Mouse (Mus musculus) naive thymus-derived CD4-positive, alpha-beta T cell, adult 2 months (primary cell): Measurements from ENCODE around the gene Srebf2.

Source experiments
- DNase-seq: peaks from one replicate; pipeline ENCODE4 v3.0.0-alpha.2; 2011; ENCODE audit warnings: low read depth

Srebf2 gene

DNA sequence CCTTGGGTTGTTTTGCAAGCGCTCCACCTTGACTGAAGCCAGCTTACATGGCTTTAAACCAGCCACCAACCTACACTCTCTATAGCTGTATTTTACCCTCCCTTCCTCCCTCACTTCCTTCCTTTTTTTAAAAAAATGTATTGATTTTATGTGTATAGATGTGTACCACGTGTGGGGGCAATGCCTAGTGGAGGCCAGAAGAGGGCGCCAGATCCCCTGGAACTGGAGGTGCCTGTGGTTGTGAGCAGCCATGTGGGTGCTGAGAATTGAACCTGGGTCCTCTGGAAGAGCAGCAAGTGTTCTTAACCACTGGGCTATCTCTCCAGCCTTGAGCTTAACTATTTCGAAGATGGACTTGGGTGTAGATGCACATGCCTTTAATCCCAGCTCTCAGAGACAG lies 35.3 kb downstream of the Srebf2 start:
- no peak for DNase-seq

DNA sequence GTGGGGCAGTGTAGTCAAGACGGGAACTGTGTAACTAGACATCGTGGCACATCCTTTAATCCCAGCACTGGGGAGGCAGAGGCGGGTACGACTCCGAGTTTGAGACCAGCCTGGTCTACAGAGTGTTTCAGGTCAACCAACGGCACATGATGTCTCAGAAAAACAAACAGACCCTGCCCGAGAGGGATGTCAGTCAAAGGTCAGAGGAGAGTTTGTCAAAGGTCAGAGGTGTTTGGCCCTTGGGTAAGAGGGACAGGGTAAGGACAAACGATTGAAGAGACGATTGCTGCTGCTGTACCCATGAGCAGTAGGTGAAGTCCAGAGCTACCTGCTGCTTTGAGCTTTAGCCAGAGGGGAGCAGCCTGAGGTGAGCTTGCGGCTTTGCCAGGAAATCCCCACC lies 36.6 kb downstream of the Srebf2 start:
- no peak for DNase-seq

DNA sequence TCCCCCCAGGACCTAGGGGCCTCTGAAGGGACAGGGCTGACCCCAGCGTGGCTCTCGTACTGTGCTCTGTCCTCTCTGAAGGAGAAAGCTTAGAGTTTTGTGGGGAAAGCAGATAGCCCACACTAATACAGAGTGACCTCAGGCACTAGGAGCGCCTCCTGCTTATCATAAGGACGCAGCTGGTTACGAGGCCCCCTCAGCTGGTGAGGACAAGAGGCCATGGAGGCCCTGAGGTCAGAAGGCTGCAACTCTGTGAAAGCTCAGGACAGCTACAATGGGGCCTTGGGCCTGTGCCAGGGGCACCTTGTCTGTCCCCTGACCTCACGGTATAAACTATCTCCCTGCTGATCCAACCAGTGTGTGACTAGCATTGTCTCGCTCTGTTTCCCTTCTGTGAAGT lies 37.2 kb downstream of the Srebf2 start:
- no peak for DNase-seq

DNA sequence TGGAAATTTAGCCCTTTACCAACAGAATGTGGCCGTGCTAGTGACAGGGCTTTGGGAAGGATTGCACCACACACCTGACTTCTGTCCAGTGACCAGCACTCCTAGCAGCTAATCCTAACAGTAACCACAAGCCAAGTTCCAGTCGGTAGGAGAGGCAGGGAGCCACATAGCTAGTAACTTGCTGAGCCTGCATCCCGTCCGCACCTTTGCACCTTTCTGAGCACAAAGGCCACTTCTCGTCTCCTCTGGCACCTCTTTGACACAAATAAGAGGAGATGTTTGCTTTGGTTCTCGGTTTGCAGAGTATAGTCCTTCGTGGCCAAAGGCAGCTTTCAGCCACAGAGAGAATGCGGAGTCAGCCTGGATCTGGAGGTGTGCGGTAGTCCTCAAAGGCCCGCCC lies 37.7 kb downstream of the Srebf2 start:
- DNase-seq: no peak

DNA sequence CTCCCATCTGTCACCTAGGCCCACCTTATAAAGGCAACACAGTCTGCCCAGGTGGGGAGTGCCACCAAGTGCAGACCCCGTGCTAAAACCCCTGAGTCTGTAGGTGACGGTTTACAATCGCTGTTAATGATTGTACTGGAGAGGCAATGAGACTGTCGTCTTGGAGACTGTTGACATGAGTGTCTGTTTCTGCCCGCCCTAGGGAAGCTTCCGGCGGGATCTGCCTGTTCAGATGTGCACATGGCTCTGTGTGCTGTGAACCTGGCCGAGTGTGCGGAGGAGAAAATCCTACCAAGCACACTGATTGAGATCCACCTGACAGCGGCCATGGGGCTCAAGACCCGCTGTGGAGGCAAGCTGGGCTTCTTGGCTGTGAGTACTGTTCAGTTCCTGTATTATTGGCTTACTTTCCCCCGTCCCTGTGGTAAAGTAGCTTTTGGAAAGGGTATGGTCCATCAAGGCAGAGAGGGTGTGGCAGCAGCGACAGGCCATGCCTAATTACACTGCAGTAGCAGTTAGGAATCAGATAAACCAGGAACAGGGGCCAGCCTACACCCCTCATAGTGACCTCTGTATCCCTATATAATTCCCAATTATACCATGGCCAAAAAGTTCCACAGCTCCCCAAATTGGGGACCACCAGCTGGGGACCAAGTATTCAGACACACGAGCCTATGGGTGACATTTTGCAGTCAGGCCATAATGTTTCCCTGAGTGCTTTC lies 38.2 kb downstream of the Srebf2 start:
- no peak for DNase-seq

DNA sequence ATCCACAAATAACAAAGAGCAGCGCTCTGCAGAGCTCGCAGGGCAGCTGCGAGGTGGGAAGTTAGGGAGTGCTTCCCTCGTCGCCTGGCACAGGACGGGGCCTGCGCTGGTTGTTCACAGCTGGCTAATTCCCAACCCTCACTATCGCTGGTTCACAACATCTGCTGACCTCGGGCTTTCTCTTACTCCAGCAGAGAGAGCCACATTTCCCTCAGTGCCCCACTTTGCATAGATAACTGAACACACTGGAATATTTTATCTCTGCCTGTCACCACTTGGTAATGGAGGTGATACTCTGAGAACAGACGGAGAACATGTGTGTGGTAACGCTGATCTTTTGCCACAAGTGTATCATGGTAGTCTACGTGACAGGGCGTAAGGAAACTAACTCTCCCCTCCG lies 39.1 kb downstream of the Srebf2 start:
- no peak for DNase-seq

DNA sequence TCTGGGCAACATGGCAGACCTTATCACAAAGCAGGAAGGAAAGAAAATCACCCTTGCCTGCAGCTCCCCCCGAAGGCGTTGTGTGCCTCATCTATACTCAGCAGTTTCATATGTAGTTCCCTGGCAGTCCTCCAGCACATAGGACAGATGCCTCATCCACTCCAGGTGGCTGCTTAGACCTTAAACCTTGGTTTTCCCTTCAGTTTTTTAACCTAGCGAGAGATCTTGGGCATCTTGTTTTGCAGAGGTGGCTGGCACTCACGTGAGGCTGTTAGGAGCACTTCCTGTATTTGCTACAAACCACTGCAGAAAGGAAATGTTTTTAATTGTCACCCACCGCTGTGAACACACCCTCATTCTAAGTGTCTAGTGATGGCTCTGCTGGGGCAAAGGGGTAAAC lies 40.0 kb downstream of the Srebf2 start:
- peak; percentile 76 for DNase-seq

DNA sequence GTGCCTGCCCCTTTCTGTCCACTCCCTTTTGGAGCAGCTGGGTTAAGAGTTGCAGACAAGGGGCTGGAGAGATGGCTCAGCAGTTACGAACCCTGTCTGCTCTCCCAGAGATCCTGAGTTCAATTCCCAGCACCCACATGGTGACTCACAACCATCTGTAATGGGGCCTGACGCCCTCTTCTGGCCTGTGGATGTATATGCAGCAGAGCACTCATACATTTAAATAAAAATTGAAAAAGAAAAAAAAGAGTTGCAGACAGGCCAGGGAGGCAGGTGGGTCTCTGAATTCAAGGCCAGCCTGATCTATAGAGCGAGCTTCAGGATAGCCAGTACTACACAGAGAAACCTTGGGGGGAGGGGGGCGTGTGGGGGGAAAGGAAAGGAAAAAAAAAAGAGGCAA lies 40.4 kb downstream of the Srebf2 start:
- DNase-seq: no peak

DNA sequence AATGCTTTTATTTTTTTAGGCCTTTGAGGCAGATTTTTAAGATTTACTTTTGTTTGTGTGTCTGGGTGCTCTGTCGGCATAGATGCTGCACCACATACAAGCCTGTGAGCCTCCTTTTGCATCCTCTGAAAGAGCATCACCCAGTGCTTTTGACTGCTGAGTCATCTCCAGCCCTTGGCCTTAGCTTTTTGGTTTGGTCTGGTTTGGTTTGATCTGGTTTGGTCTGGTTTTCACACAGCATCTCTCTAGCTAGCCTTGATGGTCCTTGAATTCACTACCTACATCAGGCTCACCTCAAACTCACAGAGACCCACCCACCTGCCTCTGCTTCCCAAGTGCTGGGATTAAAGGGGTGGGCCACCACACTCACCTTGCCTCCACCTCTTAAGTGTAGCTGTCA lies 40.9 kb downstream of the Srebf2 start:
- DNase-seq: peak; percentile 34

DNA sequence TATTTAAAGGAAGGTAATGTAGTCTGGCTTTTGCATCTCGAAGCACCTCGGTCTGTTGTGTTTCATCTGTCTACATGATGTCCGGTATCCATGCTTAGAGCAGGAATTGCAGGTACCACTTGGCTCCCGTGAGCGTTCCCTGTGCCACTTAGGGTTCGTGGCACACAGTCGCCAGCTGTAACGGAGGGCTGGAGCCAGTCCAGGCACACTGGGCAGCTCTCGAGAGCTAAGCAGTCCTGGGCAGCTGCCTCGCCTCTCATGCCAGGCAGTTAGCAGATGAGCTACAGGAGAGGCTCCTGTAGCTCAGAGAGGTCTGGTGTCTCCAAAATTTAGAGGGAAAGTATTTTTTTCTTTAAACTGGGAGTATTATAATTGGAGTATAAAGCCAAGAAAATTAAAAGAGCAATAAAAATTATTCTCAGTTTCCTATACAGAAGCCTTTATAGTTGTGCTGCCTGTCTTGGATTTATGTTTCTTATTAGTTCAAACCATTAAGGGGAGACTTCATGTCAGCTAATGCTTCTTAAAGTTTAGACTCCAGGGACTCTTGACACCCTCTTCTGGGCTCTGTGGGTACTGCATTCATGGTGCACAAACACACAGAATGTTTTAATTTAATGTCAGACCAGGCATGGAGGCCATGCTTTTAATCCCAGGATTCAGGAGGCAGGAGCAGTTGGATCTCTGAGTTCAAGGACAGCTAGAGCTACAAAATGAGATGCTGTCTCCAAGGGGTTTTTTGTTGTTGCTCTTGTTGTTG lies 41.7 kb downstream of the Srebf2 start:
- DNase-seq: peak; percentile 77

DNA sequence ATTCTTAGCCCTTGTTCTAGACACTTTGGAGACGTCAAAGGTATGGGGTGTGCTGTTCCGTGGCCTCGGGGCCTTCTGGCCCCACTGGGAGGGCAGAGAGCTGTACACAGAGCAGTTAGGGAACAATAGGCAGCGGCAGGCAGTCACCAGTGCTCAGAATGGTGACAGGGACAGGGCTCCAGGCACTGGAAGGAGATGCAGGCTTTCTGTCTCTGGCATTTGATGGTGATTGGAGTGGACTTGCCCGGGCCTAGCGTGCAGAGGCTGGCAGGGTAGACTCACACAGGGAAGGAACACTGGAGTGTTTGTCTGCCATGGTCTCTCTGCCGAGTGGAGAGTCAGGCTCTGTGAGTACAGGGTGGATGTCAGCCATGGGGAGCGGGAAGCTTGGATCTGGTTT lies 45.6 kb downstream of the Srebf2 start:
- no peak for DNase-seq

DNA sequence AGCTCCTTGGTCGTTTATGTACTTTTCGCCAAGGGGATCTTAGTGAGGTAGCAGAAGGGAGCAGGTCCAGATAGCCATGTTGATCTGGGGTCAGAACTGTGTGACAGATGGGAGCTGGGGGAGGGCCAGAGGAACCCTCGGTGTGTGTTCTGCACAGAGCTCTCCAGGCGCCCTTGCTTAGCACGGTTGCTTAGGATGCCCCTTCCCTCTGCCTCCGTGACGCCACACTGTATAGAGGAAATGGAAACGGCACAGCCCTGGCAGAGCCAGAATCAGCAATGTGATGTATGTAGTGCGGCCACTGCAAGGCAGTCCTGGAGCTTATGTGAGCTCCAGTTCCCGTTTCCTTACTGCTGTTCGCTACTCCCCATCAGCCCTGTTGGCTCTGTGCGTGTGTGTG lies 49.3 kb downstream of the Srebf2 start:
- no peak for DNase-seq

DNA sequence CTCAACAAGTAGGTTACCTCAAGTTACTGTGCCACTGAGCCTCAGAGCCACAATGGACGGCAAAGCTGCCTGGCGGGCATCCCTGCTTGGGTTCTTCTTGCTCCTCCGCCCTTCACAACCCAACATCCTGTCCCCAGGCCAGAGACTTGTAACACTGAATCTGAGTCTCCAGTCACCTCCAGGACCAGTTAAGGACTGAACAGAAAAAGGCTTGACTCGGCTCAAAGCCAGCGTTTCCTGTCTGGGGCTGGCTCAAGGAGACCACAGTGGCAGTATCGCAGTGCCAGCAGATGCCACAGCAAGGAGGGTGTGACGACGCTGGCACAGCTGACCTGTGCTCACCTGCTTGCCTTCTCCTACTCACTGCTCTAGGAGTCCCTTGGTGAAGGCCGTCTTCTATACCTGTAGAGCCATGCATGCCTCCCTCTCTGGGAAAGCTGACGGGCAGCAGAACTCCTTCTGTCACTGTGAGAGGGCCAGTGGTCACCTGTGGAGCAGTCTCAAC lies 50.3 kb downstream of the Srebf2 start:
- no peak for DNase-seq

DNA sequence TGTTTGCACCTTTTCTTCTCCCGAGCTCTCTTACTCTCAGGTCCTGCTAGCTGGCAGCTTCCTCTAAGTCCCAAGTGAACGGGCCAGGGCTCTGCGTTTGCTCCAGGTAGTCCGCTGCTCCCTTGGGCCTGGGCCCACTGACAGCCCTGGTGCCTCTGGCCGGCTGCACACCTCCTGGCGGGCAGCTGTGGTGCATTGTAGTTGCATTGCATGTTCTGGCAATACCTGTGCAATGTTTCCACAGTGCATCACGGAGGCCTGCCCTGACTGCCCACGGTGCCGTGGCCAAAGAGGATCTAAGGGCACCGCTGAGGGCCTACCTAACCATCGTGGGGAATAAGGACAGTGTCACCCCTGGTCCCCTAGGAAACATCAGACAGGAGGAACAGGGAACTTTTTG lies 51.0 kb downstream of the Srebf2 start:
- DNase-seq: no peak

DNA sequence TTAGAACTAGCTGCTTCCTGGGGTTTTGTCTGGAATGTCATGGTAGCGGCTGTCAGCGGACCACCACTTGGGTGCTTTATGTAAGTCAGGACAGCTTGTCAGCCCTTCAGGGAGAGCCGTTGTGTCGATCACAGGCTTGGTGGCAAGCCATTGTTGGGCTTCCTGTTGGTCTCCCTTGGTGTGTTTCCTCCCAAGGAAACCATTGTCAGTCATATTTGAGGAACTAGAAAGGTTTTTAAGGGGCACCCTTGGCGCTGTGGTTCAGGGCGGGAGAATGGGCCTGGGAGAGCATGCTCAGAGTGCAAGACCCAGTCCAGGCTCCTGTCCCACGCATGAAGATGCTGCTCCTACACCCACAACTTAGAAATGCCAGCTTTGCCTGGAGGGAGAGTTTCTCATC lies 51.4 kb downstream of the Srebf2 start:
- no peak for DNase-seq

DNA sequence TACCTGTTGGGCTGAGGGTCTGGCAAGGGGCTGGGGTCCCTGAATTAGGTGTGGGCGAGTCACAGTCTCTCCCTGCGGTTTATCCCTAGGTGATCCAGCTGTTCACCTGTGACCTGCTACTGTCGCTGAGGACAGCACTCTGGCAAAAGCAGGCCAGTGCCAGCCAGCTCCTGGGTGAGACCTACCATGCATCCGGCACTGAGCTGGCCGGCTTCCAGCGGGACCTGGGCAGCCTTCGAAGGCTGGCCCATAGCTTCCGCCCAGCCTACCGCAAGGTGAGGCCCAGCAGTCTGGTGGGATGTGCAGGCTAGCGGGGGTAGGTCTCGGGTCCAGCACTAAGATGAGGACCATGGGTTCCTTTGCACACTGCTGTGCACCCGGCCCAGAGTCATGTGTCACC lies 52.6 kb downstream of the Srebf2 start:
- DNase-seq: no peak

DNA sequence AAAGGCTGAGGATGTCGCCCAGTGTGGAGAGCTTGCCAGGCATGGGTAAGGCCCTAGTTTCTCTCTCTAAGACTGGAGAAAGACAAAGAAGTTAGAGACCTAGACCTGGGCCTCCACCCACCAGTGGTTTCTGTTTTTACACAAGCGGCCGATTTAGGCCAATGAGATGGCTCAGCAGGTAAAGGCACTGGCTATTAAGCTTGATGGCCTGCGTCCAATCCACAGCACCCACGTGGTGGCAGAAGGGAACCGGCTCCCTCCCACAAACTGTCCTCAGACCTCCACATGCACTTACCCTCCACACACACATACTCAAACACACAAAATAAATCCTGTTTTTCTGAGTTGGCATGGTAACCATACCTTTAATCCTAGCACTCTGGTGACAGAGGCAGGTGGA lies 55.1 kb downstream of the Srebf2 start:
- DNase-seq: no peak

DNA sequence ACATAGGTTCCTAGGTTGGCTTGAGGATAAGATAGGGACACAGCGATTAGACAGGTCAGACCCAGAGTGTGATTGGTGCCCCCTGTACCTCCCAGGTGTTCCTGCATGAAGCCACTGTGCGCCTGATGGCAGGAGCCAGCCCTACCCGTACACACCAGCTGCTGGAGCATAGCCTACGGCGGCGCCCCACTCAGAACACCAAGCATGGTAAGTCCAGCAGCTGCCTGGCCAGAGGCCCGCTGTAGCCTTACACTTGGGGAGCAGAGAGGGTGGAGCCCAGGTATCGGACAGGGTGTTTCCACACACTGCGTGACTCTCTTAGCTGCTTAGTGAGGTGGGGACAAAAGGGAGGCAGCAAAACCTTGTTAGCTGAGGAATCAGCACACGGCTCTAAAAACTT lies 56.1 kb downstream of the Srebf2 start:
- no peak for DNase-seq

DNA sequence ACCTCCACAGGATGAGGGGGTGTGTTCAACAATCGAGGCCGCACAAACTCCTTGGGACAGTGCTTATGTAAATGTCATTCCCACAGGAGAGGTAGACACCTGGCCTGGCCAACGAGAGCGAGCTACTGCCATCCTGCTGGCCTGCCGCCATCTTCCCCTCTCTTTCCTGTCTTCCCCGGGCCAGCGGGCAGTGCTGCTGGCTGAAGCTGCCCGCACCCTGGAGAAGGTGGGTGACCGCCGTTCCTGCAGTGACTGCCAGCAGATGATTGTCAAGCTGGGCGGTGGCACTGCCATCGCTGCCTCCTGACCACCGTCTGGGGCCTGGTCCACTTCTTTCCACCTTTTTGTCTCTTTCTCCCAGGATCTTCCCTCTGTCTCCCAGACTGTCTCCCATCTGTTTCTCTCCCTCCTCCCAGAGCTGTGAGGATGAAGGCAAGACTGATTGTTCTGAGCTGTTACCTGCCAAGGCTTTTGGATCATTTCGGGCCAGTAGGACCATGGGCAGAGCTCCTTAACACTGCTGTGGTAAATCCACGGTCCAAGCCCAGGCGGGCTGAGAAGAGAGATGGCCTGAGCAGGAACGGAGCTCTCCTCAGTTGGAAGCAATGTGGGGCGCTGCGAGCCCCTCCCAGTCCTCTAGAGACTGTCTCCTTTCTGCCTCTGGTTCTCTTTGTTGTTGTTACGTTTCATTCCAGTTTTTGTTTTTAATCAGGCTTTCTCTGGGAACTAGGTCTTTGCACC lies 56.8 kb downstream of the Srebf2 start:
- no peak for DNase-seq

DNA sequence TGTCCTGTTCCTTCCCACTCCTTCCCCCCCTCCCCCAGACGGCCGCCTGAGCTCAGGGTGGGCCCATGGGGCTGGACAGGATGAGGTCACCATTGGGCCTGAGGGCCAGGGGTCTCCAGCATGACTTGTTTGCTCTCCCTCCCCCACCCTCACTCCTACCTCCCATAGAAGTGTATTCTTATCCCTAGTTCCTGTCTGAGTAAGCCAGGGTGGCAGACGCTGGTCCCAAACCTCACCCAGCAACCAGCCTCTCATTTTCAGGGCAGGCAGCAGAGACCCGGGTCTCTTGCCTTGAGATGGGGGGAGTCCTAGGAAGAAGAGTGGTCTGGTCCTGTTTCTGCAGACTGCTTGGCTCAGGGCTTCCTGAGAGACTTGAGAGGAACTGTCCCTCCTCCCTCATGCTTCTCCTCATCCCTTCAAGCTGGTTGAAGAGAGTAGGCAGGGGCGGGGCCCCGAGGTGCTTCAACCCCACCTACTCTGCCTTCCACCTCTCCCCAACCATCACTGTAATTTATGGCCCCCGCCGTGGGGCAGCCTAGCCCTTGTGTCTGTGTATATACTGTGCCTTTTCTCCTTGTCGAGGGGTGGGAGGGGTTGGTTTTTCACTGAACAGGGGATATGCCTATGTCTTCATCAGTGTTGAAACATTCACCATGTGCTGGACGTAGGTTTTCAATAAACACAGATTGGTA lies 57.8 kb downstream of the Srebf2 start:
- DNase-seq: no peak

DNA sequence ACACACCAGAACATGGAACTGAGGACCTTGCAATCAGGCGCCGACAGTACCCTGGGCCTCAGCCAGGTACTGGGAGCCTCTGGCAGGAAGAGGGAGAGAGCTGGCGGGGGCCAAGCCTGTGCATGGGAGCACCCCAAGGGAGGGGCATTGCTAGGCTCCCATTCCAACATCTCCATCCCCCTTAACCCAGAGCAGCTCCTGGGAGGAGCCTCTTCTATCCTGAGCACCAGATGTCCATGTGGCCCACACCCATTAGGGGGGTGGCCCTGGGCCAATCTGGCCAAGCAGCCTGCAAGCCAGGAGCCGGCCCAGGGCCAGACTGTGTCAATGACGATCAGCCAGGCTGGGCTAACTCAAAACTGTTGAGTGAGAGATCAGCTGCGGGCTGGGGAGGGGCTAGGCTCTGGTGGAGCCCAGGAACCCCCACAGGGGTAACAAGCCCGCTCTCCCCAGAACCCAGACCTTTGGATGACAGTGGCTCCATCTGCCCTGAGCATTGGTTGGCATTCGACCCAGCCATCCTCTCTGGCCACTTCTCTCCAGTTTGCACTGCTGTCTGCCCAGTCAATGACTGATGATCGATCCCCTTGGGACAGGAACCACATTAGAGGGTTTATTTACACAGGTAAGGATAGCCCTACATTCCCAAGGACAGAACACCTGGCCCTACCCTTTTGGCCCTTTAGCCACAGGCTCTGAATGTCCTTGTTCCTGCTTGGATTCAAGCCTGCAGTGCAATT lies 59.6 kb downstream of the Srebf2 start:
- no peak for DNase-seq

DNA sequence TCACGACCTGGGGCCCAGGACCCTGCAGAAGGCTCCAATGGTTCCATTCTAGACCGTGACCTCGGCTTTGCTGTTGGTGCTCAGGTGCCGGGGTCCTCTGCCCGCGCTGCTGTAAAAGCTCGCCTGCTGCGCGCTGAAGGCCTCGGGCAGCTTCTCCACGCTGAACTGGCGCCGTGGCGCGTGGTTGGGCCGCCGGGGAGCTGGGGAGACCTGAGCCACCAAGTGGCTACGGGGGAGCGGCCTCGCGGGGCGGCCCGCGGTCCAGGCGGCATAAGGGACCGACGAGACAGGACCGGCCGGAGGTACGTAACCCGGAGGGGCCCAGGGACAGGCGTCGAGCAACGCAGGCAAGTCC lies 60.1 kb downstream of the Srebf2 start:
- no peak for DNase-seq
